In the genomic region with DNA sequence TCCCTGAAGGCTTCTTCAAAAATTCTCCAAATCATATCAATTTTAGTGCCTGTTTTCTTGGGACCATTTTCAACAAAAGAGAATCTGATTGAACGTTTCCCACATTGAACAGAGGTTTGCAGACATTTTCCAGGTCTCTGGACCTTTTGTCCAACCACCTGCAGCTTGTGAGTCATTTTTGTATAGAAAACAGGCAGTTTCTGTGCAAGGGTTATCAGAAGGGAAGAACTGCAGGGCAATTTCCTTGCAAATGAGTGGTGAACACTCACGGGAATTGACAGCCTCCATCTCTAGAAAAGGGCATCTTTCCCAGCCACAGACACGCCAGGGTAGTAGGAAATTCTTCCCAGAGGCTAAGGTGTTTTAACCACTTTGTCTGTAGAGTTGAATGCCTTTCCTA, we compare ENCODE assay signal across 9 mouse cellular contexts. TPM values are rescaled to one million over a fixed set of nuclear protein-coding genes. Genes with fewer than 3 reads are reported as not detected.
DNase-seq lines count a peak whose midpoint lies in the region; ATAC-seq and TF ChIP-seq lines count a peak whose summit lies in the region.
"Had no signal": no experiment of that assay in that cellular context is flagged by ENCODE, and none has a peak within 500 bp of the region (broad histone marks: within the 10 kb centered on the region; RNA-seq: fewer than 3 reads in every experiment).

No protein-coding gene starts in this region.

- ATAC-seq in liver, embryonic 11.5 days (replicated peaks; ENCODE audit: low FRiP score): no peak
- ATAC-seq in embryonic facial prominence, embryonic 15.5 days (ENCODE audit: insufficient number of reproducible peaks, low FRiP score, low TSS enrichment, low read depth): no peak
- ATAC-seq in hindbrain, postnatal 0 days: no peak
- no peak for ATAC-seq in neural tube, embryonic 12.5 days (ENCODE audit: low FRiP score, low read depth)
- no peak for ATAC-seq in CD4-positive, CD25-positive, alpha-beta regulatory T cell, adult 4 months

- peak overlapping the region; percentile 65 for H3K4me2 ChIP-seq in liver, embryonic 11.5 days
- H3K4me2 ChIP-seq in embryonic facial prominence, embryonic 15.5 days (replicated peaks): peak overlapping the region; percentile 64
- H3K4me2 ChIP-seq in hindbrain, postnatal 0 days (ENCODE audit: low read depth, low read length): peak overlapping the region; percentile 77; the same call in 1 of the 2 replicates
- peak overlapping the region; percentile 60; the same call in 1 of the 2 replicates for H3K4me2 ChIP-seq in neural tube, embryonic 12.5 days (replicated peaks)

- no peak for TF ChIP-seq CTCF in hindbrain, postnatal 0 days (IDR thresholded peaks at IDR 0.05; ENCODE audit: low read depth)

- H3K9me3 ChIP-seq in liver, embryonic 11.5 days (ENCODE audit: control insufficient read depth, low read length): no peaks in the 10 kb centered on the region
- no peaks in the 10 kb centered on the region for H3K9me3 ChIP-seq in embryonic facial prominence, embryonic 15.5 days (replicated peaks)
- no peaks in the 10 kb centered on the region for H3K9me3 ChIP-seq in hindbrain, postnatal 0 days (ENCODE audit: low read length)
- H3K9me3 ChIP-seq in neural tube, embryonic 12.5 days: no peaks in the 10 kb centered on the region

- no peak overlapping the region for H3K27ac ChIP-seq in liver, embryonic 11.5 days (ENCODE audit: low read depth, low read length)
- H3K27ac ChIP-seq in embryonic facial prominence, embryonic 15.5 days (replicated peaks): no peak overlapping the region
- H3K27ac ChIP-seq in hindbrain, postnatal 0 days: 0 out of 2 replicates have a peak overlapping the region, but pooled peaks have one; percentile 84
- no peak overlapping the region for H3K27ac ChIP-seq in neural tube, embryonic 12.5 days

- H3K4me1 ChIP-seq in liver, embryonic 11.5 days (replicated peaks; ENCODE audit: control insufficient read depth, insufficient read depth, low read length): peaks cover 3% of the 10 kb centered on the region
- H3K4me1 ChIP-seq in embryonic facial prominence, embryonic 15.5 days: peaks cover 7% of the 10 kb centered on the region; the same call in 1 of the 2 replicates
- H3K4me1 ChIP-seq in hindbrain, postnatal 0 days (ENCODE audit: insufficient read depth, low read length): 0 out of 2 replicates have a peak, but pooled peaks cover 4% of the 10 kb centered on the region
- H3K4me1 ChIP-seq in neural tube, embryonic 12.5 days: peaks cover 12% of the 10 kb centered on the region; the same call in 1 of the 2 replicates

- H3K9ac ChIP-seq in liver, embryonic 11.5 days (ENCODE audit: low read depth, low read length): no peak overlapping the region
- H3K9ac ChIP-seq in embryonic facial prominence, embryonic 15.5 days: no peak overlapping the region
- no peak overlapping the region for H3K9ac ChIP-seq in hindbrain, postnatal 0 days (replicated peaks; ENCODE audit: low read length)
- H3K9ac ChIP-seq in neural tube, embryonic 12.5 days: no peak overlapping the region

- H3K4me3 ChIP-seq in liver, embryonic 11.5 days (ENCODE audit: low read depth, low read length): no peak overlapping the region; the same call in 1 of the 2 replicates
- peak overlapping the region; percentile 59; the same call in 1 of the 2 replicates for H3K4me3 ChIP-seq in embryonic facial prominence, embryonic 15.5 days (replicated peaks)
- no peak overlapping the region for H3K4me3 ChIP-seq in hindbrain, postnatal 0 days (ENCODE audit: low read length)
- no peak overlapping the region for H3K4me3 ChIP-seq in neural tube, embryonic 12.5 days

- H3K27me3 ChIP-seq in liver, embryonic 11.5 days (replicated peaks; ENCODE audit: control insufficient read depth, insufficient read depth, low read length): no peaks in the 10 kb centered on the region
- no peaks in the 10 kb centered on the region for H3K27me3 ChIP-seq in embryonic facial prominence, embryonic 15.5 days
- no peaks in the 10 kb centered on the region for H3K27me3 ChIP-seq in hindbrain, postnatal 0 days (ENCODE audit: insufficient read depth, low read length)
- H3K27me3 ChIP-seq in neural tube, embryonic 12.5 days (replicated peaks): no peaks in the 10 kb centered on the region
- H3K27me3 ChIP-seq: megakaryocyte, embryonic 14.5 days had no signal

- DNase-seq in liver, embryonic 11.5 days (ENCODE audit: low spot score): no peak
- no peak for DNase-seq in liver
- DNase-seq in hindbrain, postnatal 0 days (ENCODE audit: low spot score): no peak
- DNase-seq in gastrocnemius, adult 8-10 months (ENCODE audit: low spot score in 2 of 2): no peak
- DNase-seq in thymus, postnatal 4 days: no peak

- 59% methylated on average over 3 of the region's 3 CpGs for WGBS in liver, embryonic 11.5 days
- 60% methylated on average over 3 of the region's 3 CpGs for WGBS in embryonic facial prominence, embryonic 15.5 days
- 43% methylated on average over 3 of the region's 3 CpGs for WGBS in hindbrain, postnatal 0 days
- WGBS in neural tube, embryonic 12.5 days: 46% methylated on average over 3 of the region's 3 CpGs

- H3K36me3 ChIP-seq in liver, embryonic 11.5 days (ENCODE audit: control insufficient read depth, insufficient read depth, low read length): no peaks in the 10 kb centered on the region
- H3K36me3 ChIP-seq in embryonic facial prominence, embryonic 15.5 days: peaks cover 3% of the 10 kb centered on the region; the same call in 1 of the 2 replicates
- H3K36me3 ChIP-seq in hindbrain, postnatal 0 days (ENCODE audit: insufficient read depth, low read length): no peaks in the 10 kb centered on the region
- no peaks in the 10 kb centered on the region for H3K36me3 ChIP-seq in neural tube, embryonic 12.5 days

RNA-seq across cellular contexts. Expression of a gene that starts 1.0 kb away (rescaled TPM):
- 43.5 and 47.3 TPM in 2 replicates for polyA plus RNA-seq in liver, embryonic 11.5 days (2014; fragmentation: Nextera tagmentation; extraction: Ambion mirVana)
- polyA plus RNA-seq in embryonic facial prominence, embryonic 15.5 days (2015; fragmentation: Nextera tagmentation; extraction: Ambion mirVana): 32.9 and 35.3 TPM in 2 replicates
- total RNA-seq in hindbrain, postnatal 0 days (2014; rRNA removed): 7.7 and 9.0 TPM in 2 replicates
- 15.7 and 16.2 TPM in 2 replicates for polyA plus RNA-seq in hindbrain, postnatal 0 days (2015; fragmentation: Nextera tagmentation; extraction: Ambion mirVana)
- 45.2 and 45.3 TPM in 2 replicates for polyA plus RNA-seq in neural tube, embryonic 12.5 days (2016; fragmentation: Nextera tagmentation; extraction: Ambion mirVana)
- polyA plus RNA-seq in CD4-positive, CD25-positive, alpha-beta regulatory T cell, adult 4 months (2017; shearing (Covaris generic)): 10 to 100 TPM; 24.6 to 26.7 TPM
- 10 to 100 TPM; 22.7 to 30.0 (median 26.5) TPM for total RNA-seq in gastrocnemius, adult 8-10 months (2022)

RNA-seq across cellular contexts. Expression of a gene that starts 22.1 kb away (rescaled TPM):
- polyA plus RNA-seq in liver, embryonic 11.5 days (2014; fragmentation: Nextera tagmentation; extraction: Ambion mirVana): 0.77 and 0.90 TPM in 2 replicates
- 3.1 and 3.7 TPM in 2 replicates for polyA plus RNA-seq in embryonic facial prominence, embryonic 15.5 days (2015; fragmentation: Nextera tagmentation; extraction: Ambion mirVana)
- total RNA-seq in hindbrain, postnatal 0 days (2014; rRNA removed): 25.3 and 37.2 TPM in 2 replicates
- polyA plus RNA-seq in hindbrain, postnatal 0 days (2015; fragmentation: Nextera tagmentation; extraction: Ambion mirVana): 32.7 and 37.0 TPM in 2 replicates
- 29.2 and 30.2 TPM in 2 replicates for polyA plus RNA-seq in neural tube, embryonic 12.5 days (2016; fragmentation: Nextera tagmentation; extraction: Ambion mirVana)
- under 1 TPM in 1 of 2 experiments, not detected in 1; 0.17 TPM for polyA plus RNA-seq in CD4-positive, CD25-positive, alpha-beta regulatory T cell, adult 4 months (2017; shearing (Covaris generic))
- total RNA-seq in gastrocnemius, adult 8-10 months (2022): not detected

RNA-seq across cellular contexts. Expression of a gene that starts 22.1 kb away (rescaled TPM):
- polyA plus RNA-seq in liver, embryonic 11.5 days (2014; fragmentation: Nextera tagmentation; extraction: Ambion mirVana): 40.2 and 43.2 TPM in 2 replicates
- 35.6 and 37.1 TPM in 2 replicates for polyA plus RNA-seq in embryonic facial prominence, embryonic 15.5 days (2015; fragmentation: Nextera tagmentation; extraction: Ambion mirVana)
- 1.8 and 3.8 TPM in 2 replicates for total RNA-seq in hindbrain, postnatal 0 days (2014; rRNA removed)
- polyA plus RNA-seq in hindbrain, postnatal 0 days (2015; fragmentation: Nextera tagmentation; extraction: Ambion mirVana): 13.5 and 14.4 TPM in 2 replicates
- polyA plus RNA-seq in neural tube, embryonic 12.5 days (2016; fragmentation: Nextera tagmentation; extraction: Ambion mirVana): 13.6 and 14.2 TPM in 2 replicates
- 1 to 10 TPM; 3.8 to 4.1 TPM for polyA plus RNA-seq in CD4-positive, CD25-positive, alpha-beta regulatory T cell, adult 4 months (2017; shearing (Covaris generic))
- total RNA-seq in gastrocnemius, adult 8-10 months (2022): 10 to 100 TPM; 14.3 to 17.5 (median 15.7) TPM
